Mouse (Mus musculus): ENCODE data around the gene Krt86.

- no peak for TF ChIP-seq CTCF (IDR thresholded peaks at IDR 0.05; ENCODE audit: low read depth, low read length)
- no peak for TF ChIP-seq POLR2AphosphoS5 (IDR thresholded peaks at IDR 0.05; ENCODE audit: insufficient replicate concordance, low read depth, low read length)
These were observed 20.9 kb downstream of the Krt86 start for GRCm38 (mm10) chr15:101494203-101494602.
